Mouse (Mus musculus) megakaryocyte, embryonic 14.5 days (primary cell): ENCODE measurements at regions not wholly inside any gene's neighbourhood (a gene's known extent, or its start where the extent isn't known, plus 50 kb on each side); places are given as distances from the start of the nearest gene placed in this dataset.

ENCODE experiments used
- FLI1 ChIP-seq: IDR thresholded peaks from 2 replicates; pipeline ENCODE4 v1.6.1; 2012; ENCODE audit warnings: low read length, inconsistent platforms, mixed read lengths
- GATA1 ChIP-seq: IDR thresholded peaks from 3 replicates; pipeline ENCODE4 v1.6.1; 2012; ENCODE audit warnings: mixed read lengths, low read length, inconsistent platforms, borderline replicate concordance

GRCm38 (mm10) chr5:111824600-111825130, 90.9 kb downstream of the Gm26897 start:
- no peak for TF ChIP-seq GATA1
- no peak for TF ChIP-seq FLI1
